Mouse (Mus musculus) T-helper 17 cell (primary cell): ENCODE measurements at regions not wholly inside any gene's neighbourhood (a gene's known extent, or its start where the extent isn't known, plus 50 kb on each side); places are given as distances from the start of the nearest gene placed in this dataset.

Source experiments
- in situ Hi-C, 2 experiments: fragments of 300-600 bp; cut with MboI, MseI; formaldehyde crosslinking; loops; 1 replicate in 1 of 2; 2 replicates in 1 of 2; pipeline ENCODE4 v1.15.1; 2025; ENCODE audit warnings: high pct_unique_total_duplicates in 2 of 2

DNA sequence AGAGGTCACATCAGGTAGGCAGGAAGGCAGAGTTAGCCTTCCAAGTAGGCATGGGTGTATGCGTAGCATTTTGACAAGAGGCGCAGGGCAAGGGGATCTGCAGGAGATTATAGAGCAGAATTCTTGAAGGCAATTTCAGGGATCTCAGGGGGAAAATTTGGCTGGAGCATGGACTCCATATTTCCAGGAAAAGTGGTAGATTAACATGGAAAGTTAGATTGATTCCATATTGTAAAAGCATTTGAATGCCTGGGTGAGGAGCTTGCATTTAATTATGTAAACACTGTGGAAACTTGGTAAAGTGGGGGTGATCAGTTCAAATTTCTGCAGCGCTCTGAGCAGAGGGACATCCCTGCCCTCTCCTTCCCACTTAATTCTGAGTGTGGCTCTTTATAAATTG lies 146.7 kb downstream of the Pax3 start:
- in situ Hi-C loops: no loop called here

DNA sequence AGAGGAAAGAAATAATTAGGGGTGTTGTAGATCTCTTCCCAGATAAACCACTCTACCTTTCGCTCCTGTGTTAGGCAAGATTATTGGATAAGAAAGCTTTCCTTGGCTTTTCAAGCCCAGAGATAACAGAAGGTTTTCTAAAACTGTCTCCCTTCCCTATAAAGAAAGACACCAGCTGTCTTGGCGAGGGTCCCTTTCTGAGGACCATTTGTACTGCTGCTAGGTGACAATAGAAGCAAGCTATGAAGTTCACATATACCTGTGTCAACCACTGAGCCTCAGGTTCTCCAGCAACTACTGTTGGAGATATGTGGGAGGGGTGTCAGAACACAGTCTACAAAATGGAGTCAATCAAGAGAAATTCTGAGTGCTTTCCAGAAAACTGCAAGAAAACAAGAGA lies 164.6 kb downstream of the Pax3 start:
- in situ Hi-C loops: no loop called here

- in situ Hi-C loops: no loop called here
These were observed 175.2 kb downstream of the Pax3 start for GRCm38 (mm10) chr1:78021766-78022165.

DNA sequence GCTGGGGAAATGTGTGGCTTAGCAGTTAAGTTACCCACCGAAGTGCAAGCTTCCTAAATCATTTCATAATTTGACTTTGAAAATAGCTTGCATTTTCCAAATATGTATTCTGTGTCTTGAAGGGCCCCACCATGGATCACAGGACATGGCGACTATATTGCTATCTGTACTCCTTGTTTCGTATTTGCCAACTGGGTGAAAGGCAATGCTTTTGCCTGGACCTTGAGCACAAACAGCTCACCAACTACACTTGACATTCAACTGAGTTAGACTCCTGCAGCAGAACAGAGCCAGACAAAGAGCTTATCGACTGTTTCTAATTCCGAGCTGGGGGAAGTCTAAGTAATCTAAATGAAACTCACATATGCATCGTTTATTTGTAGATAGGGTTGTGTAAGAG lies 175.9 kb downstream of the Pax3 start:
- in situ Hi-C loops: no loop called here

GRCm38 (mm10) chr1:78017949-78018617 lies 178.9 kb downstream of the Pax3 start:
- in situ Hi-C loops: no loop called here

DNA sequence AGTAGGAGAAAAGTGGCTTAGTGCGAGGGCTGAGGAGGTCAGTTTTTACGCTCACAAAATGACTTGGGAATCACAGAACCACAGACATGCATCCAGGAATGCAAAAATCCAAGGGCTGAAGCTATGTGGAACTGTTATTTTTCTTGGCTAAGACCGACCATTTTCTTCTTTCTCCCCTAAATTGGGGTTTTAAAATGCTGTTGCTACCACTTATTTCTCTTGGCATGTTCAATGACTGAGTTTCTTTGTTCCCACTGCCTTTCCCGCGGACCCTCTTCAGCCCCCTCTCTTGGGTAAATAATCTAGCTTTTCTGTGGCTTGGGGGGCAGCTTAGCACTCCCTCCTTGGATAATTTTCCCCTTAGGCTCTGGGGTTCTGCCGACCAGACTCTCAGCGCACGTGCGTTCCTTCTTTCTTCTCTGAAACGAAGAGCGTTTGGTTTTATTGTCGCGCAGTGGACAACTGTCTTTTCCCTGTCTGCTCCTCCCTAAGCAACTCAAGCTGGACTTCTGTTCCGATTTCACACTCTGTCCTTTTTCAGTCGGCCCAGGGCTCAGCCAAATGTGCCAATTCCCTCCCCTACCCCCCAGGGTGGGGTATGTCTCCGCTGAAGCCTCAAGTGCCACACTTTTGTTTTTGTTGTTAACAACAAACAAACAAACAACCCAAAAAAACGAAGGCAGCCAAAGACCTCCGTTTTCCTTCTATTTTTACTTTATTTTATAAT lies 180.2 kb downstream of the Pax3 start:
- in situ Hi-C loops: no loop called here

- in situ Hi-C loops: no loop called here
These were observed 180.9 kb downstream of the Pax3 start for GRCm38 (mm10) chr1:78015999-78016398.

DNA sequence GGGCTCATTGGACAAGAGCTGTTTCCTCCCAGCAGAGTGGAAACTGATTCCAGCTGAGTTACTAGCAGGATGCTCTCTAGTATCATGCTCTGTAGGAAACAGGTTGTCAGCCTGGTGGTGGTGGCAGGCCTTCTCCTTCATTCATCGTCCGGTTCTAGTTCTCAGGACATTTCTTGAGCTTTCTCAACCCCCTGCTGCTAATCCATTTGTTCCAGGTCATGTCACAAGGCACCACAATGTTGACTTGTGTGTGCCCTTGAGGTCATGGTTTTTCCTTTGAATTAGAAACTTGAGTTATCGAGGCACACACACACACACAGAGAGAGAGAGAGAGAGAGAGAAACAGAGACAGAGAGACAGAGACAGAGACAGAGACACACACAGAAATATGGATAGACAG lies 183.5 kb downstream of the Pax3 start:
- in situ Hi-C loops: no loop called here

DNA sequence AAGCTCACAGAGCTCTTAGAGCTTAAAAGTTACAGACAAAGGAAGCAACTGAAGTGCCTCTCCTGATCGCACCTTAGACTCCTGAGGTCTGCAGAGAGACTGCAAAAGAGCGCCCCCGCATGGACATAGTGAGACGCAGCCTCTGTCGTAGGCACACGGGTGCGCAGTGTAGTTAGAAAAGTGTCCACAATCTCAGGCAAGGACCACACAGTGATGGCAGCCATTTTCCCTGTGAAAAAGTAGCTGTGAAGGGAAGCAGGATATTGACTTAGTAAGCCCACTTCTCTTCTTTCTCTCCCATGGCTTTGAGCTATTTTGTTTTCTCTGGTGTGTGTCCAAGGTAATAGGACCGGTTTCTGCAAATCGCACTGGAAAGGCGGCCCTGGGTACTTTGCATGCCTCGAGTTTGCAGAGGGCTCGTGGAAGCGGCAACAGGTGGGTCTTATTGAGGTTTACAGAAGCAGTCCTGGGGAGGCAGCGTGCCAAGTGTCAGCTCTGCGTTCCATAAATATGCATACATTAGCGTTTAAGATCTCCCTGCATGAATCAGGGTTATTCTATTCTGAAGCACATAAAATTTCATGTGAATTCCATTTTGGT lies 188.0 kb downstream of the Pax3 start:
- in situ Hi-C loops: no loop called here

DNA sequence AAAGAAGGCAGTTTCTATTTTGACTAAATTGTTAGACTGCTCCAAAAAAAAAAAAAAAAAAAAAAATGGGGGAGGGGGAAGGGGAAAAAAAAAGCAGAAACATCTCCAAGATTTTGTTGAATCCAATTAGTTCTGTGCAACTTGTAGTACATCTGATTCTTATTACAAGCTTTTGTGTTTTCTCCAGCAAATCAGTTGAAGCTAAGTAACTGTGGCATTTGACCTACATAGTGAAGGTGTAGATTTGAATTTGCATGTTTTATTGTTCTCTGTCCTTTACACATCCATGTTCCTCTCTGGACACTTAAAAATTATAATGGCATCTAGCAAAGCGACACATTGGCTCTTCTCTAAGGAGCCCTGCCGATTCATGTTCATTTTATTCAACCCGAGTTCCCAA lies 192.6 kb downstream of the Pax3 start:
- in situ Hi-C loops: no loop called here

GRCm38 (mm10) chr1:77998727-77999126 lies 198.2 kb downstream of the Pax3 start:
- in situ Hi-C loops: no loop called here

DNA sequence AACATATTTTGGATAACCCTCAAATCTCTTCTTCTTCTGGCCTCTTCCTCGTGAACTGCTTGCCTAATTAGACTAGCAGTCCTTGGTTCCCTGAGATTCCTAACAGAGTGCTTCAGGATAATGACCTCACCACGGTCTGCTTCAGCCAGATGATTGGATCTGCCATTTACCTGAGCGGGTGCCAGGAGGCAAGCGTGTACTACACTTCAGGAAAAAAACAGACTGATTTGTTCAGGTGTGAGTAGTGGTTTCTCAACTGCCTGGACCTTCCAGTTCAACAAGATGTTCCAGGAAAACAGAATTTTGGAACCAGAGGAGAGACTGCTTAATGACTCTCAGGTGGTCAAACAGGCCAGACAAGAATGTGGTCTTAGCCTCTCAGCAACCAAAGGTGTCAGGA lies 215.4 kb downstream of the Pax3 start:
- in situ Hi-C loops: loop anchor here in 1 of 2 experiments (5.0 kb wide), 1 partner anchor 231 kb away; no protein-coding TSS in a partner anchor

DNA sequence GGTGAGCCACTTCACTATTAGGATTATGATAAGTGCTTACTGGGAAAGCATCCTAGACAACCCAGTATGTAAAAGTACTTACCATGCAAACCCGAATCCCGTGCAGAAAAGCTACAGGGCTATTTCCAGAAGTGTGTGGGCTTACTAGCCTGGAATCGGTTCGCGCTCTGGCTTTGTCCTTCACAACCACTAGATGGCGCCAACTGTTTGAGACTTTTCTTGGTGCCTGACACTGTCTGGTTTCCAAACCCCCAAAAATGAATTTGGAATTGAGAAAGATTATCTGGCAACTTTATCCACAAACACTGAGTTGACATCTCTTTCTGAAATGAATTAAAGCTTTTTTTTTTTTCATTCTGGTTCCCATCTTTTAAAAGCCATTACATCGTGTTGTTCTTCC lies 218.2 kb downstream of the Pax3 start:
- in situ Hi-C loops: loop anchor here (10.0 kb wide), 3 partner anchors 416 to 546 kb away; no protein-coding TSS in a partner anchor

DNA sequence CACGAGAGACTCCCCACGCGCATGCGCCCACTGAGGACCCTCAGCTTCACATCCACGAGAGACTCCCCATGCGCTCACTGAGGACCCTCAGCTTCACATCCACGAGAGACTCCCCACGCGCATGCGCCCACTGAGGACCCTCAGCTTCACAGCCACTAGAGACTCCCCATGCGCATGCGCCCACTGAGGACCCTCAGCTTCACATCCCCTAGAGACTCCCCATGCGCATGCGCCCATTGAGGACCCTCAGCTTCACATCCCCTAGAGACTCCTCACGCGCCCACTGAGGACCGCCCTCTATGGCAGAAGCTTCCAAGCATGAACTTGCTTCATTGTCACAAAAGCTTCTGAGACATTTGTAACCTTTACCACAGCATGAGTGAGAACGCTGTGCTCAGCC lies 221.0 kb downstream of the Pax3 start:
- in situ Hi-C loops: loop anchor here (10.0 kb wide), 3 partner anchors 419 to 549 kb away; no protein-coding TSS in a partner anchor

GRCm38 (mm10) chr1:77972301-77972717 lies 224.6 kb downstream of the Pax3 start:
- in situ Hi-C loops: loop anchor here (10.0 kb wide), 3 partner anchors 422 to 552 kb away; no protein-coding TSS in a partner anchor

GRCm38 (mm10) chr1:77964656-77965335 lies 232.1 kb downstream of the Pax3 start:
- in situ Hi-C loops: no loop called here

DNA sequence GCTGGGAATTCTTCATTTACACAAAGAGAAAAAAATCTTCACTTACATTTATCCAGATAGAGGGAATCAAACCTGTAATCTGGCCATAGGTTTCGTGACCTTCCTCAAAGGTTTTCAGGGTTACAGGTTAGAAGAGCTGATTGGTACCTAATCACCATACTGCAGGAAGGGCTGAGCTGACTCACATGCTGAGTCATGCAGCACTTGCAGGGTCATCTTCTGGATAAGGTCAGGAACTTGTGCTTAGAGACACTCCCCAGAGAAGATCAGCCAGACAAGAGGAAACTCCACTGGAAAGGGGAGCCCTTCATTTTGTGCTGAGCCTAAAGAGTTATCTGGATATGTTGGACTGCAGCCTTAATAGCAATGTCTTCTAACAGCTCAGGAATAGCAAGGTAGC lies 237.6 kb downstream of the Pax3 start:
- in situ Hi-C loops: no loop called here

GRCm38 (mm10) chr1:77957156-77957767 lies 239.7 kb downstream of the Pax3 start:
- in situ Hi-C loops: no loop called here

DNA sequence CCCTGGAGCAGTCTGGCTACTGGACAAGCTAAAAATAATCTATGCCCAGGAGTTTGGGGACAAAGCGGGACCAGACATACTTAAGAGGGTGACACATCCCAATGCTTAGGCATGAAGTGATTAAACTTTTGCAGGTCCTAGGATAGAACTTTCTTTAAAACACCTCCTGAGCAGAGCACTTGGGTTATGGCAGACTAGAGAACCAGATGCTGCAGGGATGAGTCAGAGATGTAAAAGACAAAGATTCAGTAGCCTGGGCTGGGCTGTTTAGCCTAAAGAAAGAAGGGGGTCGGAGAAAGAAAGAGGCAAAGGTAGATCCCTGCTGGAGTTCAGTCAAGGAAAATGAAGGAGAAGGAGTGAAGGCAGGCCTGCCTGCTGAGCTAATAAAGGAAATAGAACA lies 249.0 kb downstream of the Pax3 start:
- in situ Hi-C loops: no loop called here

DNA sequence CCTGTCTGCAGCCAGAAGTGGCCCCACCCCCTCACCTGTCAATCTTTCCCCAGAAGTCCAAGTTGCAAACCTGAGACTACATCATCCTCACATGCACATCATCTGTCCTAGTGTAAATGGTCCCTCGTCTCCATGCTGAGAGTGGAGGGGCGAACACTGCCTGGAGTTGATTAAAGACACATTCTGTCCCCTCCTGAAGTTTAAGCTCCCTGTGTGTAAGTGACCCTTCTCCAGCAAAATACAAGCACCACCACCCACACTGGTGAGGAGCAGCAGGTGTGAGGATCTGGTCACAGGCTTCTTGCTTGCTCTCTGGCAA lies 252.6 kb downstream of the Pax3 start:
- in situ Hi-C loops: no loop called here

DNA sequence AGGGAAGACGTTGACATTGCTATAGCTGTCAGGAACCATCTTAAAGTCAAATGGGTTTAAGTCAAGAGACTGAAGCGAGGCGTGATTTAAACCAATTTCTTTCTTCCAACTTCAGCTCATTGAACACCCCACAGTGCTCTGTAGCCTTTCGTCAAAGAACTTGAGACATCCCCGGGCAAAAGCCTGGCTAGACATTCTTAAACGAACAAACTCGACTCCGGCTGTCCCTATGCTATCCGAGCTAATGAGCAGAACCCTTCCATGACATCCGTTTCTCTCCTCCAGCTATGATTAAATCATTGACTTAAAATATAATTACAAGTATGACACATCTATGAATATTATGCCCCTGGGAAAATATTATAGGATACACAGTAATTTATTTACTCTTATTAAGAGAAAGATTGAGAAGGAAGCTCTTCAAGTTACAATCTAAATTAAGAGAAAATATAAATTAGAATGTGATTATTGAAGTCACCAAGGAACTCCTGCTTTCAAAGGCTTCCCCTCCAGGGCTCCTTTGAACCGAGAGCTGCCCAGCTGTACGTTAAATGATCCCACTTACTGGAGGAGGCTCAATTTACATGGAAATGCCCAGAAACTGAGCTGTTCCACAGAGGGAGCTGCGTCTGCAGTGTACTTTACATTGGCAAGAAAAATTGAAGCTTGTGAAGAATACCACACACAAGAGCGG lies 253.2 kb downstream of the Pax3 start:
- in situ Hi-C loops: no loop called here
